Mouse (Mus musculus) embryonic facial prominence, embryonic 15.5 days (tissue): ENCODE data around the gene Ly6g5c. TPM values are rescaled to one million over a fixed set of nuclear protein-coding genes. Genes with fewer than 3 reads are reported as not detected.
"Not testable (repeated sequence)": the region's sequence is repeated elsewhere in the genome, so short reads cannot be mapped to it uniquely, and the experiment has no call there.

Experiments used
- ATAC-seq: fragments of 200-750 bp; cut with Nextera tagmentation; 2 replicates; pipeline ENCODE4 v1.8.0; 2017; ENCODE audit warnings: low read depth, moderate TSS enrichment; ENCODE audit not compliant: insufficient number of reproducible peaks, low FRiP score, low TSS enrichment
- H3K27ac ChIP-seq: fragments of 300-500 bp; sonication (generic); replicated peaks from 2 replicates; pipeline ENCODE4 v1.5.1; 2015; ENCODE audit warnings: mild to moderate bottlenecking, inconsistent platforms
- H3K27me3 ChIP-seq: fragments of 300-500 bp; sonication (generic); 2 replicates; pipeline ENCODE4 v1.6.1; 2015; ENCODE audit warnings: inconsistent platforms
- H3K36me3 ChIP-seq: fragments of 300-500 bp; sonication (generic); 2 replicates; pipeline ENCODE4 v1.6.1; 2015; ENCODE audit warnings: mild to moderate bottlenecking, inconsistent platforms
- H3K4me1 ChIP-seq: fragments of 300-500 bp; sonication (generic); 2 replicates; pipeline ENCODE4 v1.6.1; 2015; ENCODE audit warnings: inconsistent platforms
- H3K4me2 ChIP-seq: fragments of 300-500 bp; sonication (generic); replicated peaks from 2 replicates; pipeline ENCODE4 v1.6.1; 2015; ENCODE audit warnings: mild to moderate bottlenecking, inconsistent platforms
- H3K4me3 ChIP-seq: fragments of 300-500 bp; sonication (generic); replicated peaks from 2 replicates; pipeline ENCODE4 v1.5.1; 2015; ENCODE audit warnings: mild to moderate bottlenecking, inconsistent platforms
- H3K9ac ChIP-seq: fragments of 300-500 bp; sonication (generic); 2 replicates; pipeline ENCODE4 v1.6.1; 2015; ENCODE audit warnings: inconsistent platforms
- H3K9me3 ChIP-seq: fragments of 300-500 bp; sonication (generic); replicated peaks from 2 replicates; pipeline ENCODE4 v1.6.1; 2016; ENCODE audit warnings: inconsistent platforms
- WGBS: fragments of 180-500 bp; shearing (Covaris S2); methylation state at CpG from one replicate; pipeline ENCODE4 v1.1.7; 2015; 5-methylcytosine and 5-hydroxymethylcytosine counted together
- polyA plus RNA-seq: library from polyadenylated mRNA; unstranded; fragments of >200 nt; fragmentation: Nextera tagmentation; extraction: Ambion mirVana; gene quantifications from 2 replicates; pipeline ENCODE4 v1.2.1, GENCODE M21; 2015

Ly6g5c gene
- polyA plus RNA-seq, 1 experiment from 2014 or later: not detected

- peak overlapping the region; percentile 84 for H3K27ac ChIP-seq
- peak overlapping the region; percentile 96 for H3K4me3 ChIP-seq
- no peaks in the 10 kb centered on the region for H3K27me3 ChIP-seq
- peaks cover 31% of the 10 kb centered on the region for H3K4me1 ChIP-seq
- peak; percentile 5 for ATAC-seq
- under 1% methylated on average over 33 of the region's 33 CpGs for WGBS
- H3K9me3 ChIP-seq: no peaks in the 10 kb centered on the region
- H3K9ac ChIP-seq: peak overlapping the region; percentile 95
- H3K4me2 ChIP-seq: peak overlapping the region; percentile 89
- peaks cover 39% of the 10 kb centered on the region for H3K36me3 ChIP-seq
Measured at GRCm38 (mm10) chr17:35120745-35121142, 12.7 kb downstream of the Ly6g5c start.

GRCm38 (mm10) chr17:35121143-35121799, 13.2 kb downstream of the Ly6g5c start, which contains the start of gene Gpank1:
Gpank1 (plus strand) TSS chr17:35121455.
- peaks cover 34% of the 10 kb centered on the region for H3K36me3 ChIP-seq
- peak within 1 kb of the TSS; percentile 89 for H3K4me2 ChIP-seq
- WGBS: under 1% methylated on average over 50 of the region's 50 CpGs
- peak; percentile 94 for ATAC-seq
- peak within 1 kb of the TSS; percentile 95 for H3K9ac ChIP-seq
- no peaks in the 10 kb centered on the region for H3K9me3 ChIP-seq
- H3K27ac ChIP-seq: peak within 1 kb of the TSS; percentile 84
- H3K4me1 ChIP-seq: peaks cover 32% of the 10 kb centered on the region
- no peaks in the 10 kb centered on the region for H3K27me3 ChIP-seq
- peak within 1 kb of the TSS; percentile 96 for H3K4me3 ChIP-seq

- H3K4me3 ChIP-seq: peak within 1 kb of the TSS; percentile 96
- peak within 1 kb of the TSS; percentile 89 for H3K4me2 ChIP-seq
- H3K27ac ChIP-seq: peak within 1 kb of the TSS; percentile 84
- WGBS: under 1% methylated on average over 19 of the region's 19 CpGs
- ATAC-seq: no peak
- peaks cover 29% of the 10 kb centered on the region for H3K36me3 ChIP-seq
- H3K4me1 ChIP-seq: peaks cover 37% of the 10 kb centered on the region
- H3K27me3 ChIP-seq: no peaks in the 10 kb centered on the region
- H3K9me3 ChIP-seq: no peaks in the 10 kb centered on the region
- peak within 1 kb of the TSS; percentile 95 for H3K9ac ChIP-seq
Measured at GRCm38 (mm10) chr17:35121871-35122303, 13.8 kb downstream of the Ly6g5c start, which contains the start of gene Csnk2b. Csnk2b (minus strand) TSS chr17:35122053.

- not testable (repeated sequence) for H3K9me3 ChIP-seq, ATAC-seq, H3K9ac ChIP-seq, H3K4me2 ChIP-seq, H3K27ac ChIP-seq, H3K27me3 ChIP-seq, H3K4me3 ChIP-seq
- Histone ChIP-seq H3K36me3 (peaks cover 18% of the 10 kb centered on the region), H3K4me1 (peaks cover 49% of the 10 kb centered on the region)
- 92% methylated on average over 9 of the region's 9 CpGs for WGBS
Measured at GRCm38 (mm10) chr17:35123287-35123686, 15.2 kb downstream of the Ly6g5c start.

GRCm38 (mm10) chr17:35124261-35124896, 16.3 kb downstream of the Ly6g5c start:
- not testable (repeated sequence) for ATAC-seq, H3K9me3 ChIP-seq, H3K4me2 ChIP-seq, H3K27ac ChIP-seq, H3K4me3 ChIP-seq, H3K27me3 ChIP-seq, H3K9ac ChIP-seq, H3K36me3 ChIP-seq
- 93% methylated on average over 12 of the region's 12 CpGs for WGBS
- H3K4me1 ChIP-seq: peaks cover 52% of the 10 kb centered on the region

GRCm38 (mm10) chr17:35125081-35125480, 17.0 kb downstream of the Ly6g5c start:
- no peak overlapping the region for H3K4me3 ChIP-seq
- ATAC-seq: no peak
- H3K27ac ChIP-seq: peak overlapping the region; percentile 89; the same call in 1 of the 2 replicates
- peaks cover 8% of the 10 kb centered on the region for H3K36me3 ChIP-seq
- WGBS: 82% methylated on average over 1 of the region's 1 CpGs
- no peak overlapping the region for H3K4me2 ChIP-seq
- H3K9ac ChIP-seq: no peak overlapping the region
- H3K4me1 ChIP-seq: peaks cover 46% of the 10 kb centered on the region
- no peaks in the 10 kb centered on the region for H3K27me3 ChIP-seq
- no peaks in the 10 kb centered on the region for H3K9me3 ChIP-seq

- WGBS: 22% methylated on average over 6 of the region's 6 CpGs
- H3K27me3 ChIP-seq: no peaks in the 10 kb centered on the region
- H3K4me3 ChIP-seq: peak overlapping the region; percentile 63
- peak overlapping the region; percentile 71 for H3K4me2 ChIP-seq
- peaks cover 13% of the 10 kb centered on the region for H3K36me3 ChIP-seq
- no peak for ATAC-seq
- peak overlapping the region; percentile 89 for H3K27ac ChIP-seq
- no peaks in the 10 kb centered on the region for H3K9me3 ChIP-seq
- H3K9ac ChIP-seq: peak overlapping the region; percentile 73
- peaks cover 41% of the 10 kb centered on the region for H3K4me1 ChIP-seq
Measured at GRCm38 (mm10) chr17:35125578-35125977, 17.5 kb downstream of the Ly6g5c start.

GRCm38 (mm10) chr17:35126206-35126611, 18.1 kb downstream of the Ly6g5c start, which contains the start of gene D17H6S53E:
D17H6S53E (plus strand) TSS chr17:35126373.
- Histone ChIP-seq H3K9ac (peak within 1 kb of the TSS; percentile 73), H3K4me1 (peaks cover 40% of the 10 kb centered on the region), H3K9me3 (no peaks in the 10 kb centered on the region), H3K27me3 (no peaks in the 10 kb centered on the region), H3K36me3 (peaks cover 16% of the 10 kb centered on the region), H3K4me3 (peak within 1 kb of the TSS; percentile 63), H3K4me2 (peak within 1 kb of the TSS; percentile 71), H3K27ac (peak within 1 kb of the TSS; percentile 89)
- ATAC-seq: peak; percentile 56
- under 1% methylated on average over 36 of the region's 36 CpGs for WGBS

GRCm38 (mm10) chr17:35127017-35127416, 18.9 kb downstream of the Ly6g5c start:
- WGBS: 70% methylated on average over 13 of the region's 13 CpGs

GRCm38 (mm10) chr17:35128996-35129395, 20.9 kb downstream of the Ly6g5c start:
- no peaks in the 10 kb centered on the region for H3K27me3 ChIP-seq
- H3K4me1 ChIP-seq: peaks cover 31% of the 10 kb centered on the region
- no peak for ATAC-seq
- H3K4me3 ChIP-seq: no peak overlapping the region
- 70% methylated on average over 11 of the region's 11 CpGs for WGBS
- H3K9me3 ChIP-seq: no peaks in the 10 kb centered on the region
- peaks cover 13% of the 10 kb centered on the region for H3K36me3 ChIP-seq
- no peak overlapping the region for H3K4me2 ChIP-seq
- no peak overlapping the region for H3K9ac ChIP-seq
- H3K27ac ChIP-seq: no peak overlapping the region

More at GRCm38 (mm10) chr17:35127017-35127416, 18.9 kb downstream of the Ly6g5c start:
- Histone ChIP-seq H3K4me1 (peaks cover 38% of the 10 kb centered on the region), H3K4me3 (peak overlapping the region; percentile 63), H3K36me3 (peaks cover 16% of the 10 kb centered on the region), H3K27me3 (no peaks in the 10 kb centered on the region), H3K9ac (peak overlapping the region; percentile 73), H3K9me3 (no peaks in the 10 kb centered on the region), H3K4me2 (peak overlapping the region; percentile 71), H3K27ac (peak overlapping the region; percentile 89)
- ATAC-seq: no peak

- Histone ChIP-seq H3K4me3 (no peak overlapping the region), H3K9me3 (no peaks in the 10 kb centered on the region), H3K27ac (no peak overlapping the region), H3K9ac (no peak overlapping the region), H3K4me2 (no peak overlapping the region), H3K36me3 (peaks cover 12% of the 10 kb centered on the region), H3K4me1 (peaks cover 21% of the 10 kb centered on the region), H3K27me3 (no peaks in the 10 kb centered on the region)
- WGBS: 84% methylated on average over 8 of the region's 8 CpGs
- ATAC-seq: no peak
Measured at GRCm38 (mm10) chr17:35131038-35131437, 23.0 kb downstream of the Ly6g5c start.
